Mouse (Mus musculus) thymus, postnatal 14 days (tissue): ENCODE data around the gene Arhgef26.

Experiments
- DNase-seq: peaks from one replicate; pipeline ENCODE4 v3.0.0; 2021

Arhgef26 gene

DNA sequence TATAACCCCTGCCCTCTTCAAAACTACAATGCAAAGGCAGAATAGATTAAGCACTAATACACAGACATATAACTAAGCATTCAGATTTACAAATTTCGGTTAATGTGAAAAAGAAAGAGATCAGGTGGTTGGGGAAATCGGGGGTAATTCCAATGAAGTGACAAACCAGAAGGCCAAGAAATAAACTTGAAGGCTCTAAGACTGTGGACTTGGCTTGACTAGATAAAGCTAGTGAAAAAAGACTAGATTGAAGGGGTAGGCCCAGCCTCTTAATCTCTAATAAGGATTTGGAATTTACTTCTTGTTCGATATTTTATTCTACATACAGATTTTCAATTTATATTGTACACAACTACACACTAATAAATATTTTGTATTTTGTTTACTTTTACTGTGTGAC, at the start of gene Arhgef26:
Gene Arhgef26 (plus strand): TSS at position 301 of the 400 bp plus-strand sequence.
- DNase-seq: no peak

DNA sequence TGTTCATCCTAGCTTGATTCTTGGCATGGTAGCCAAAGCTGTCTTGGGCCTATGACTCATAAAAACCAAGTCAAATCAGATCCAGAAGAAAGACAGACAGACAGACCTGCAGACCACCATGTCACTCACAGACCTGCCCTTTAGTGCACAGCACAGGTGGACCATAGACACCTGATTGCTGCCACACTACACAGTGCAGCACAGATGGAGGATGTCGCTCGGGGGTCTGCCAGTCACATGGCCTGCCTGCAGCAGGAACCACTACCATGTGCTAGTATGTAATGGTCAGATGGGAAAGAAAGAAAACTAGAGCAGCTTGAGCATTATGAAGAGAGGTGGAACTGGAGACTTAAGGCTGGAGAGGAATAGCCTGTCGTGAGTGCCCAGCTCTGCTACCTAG, 27.7 kb upstream of the Arhgef26 start:
- no peak for DNase-seq

DNA sequence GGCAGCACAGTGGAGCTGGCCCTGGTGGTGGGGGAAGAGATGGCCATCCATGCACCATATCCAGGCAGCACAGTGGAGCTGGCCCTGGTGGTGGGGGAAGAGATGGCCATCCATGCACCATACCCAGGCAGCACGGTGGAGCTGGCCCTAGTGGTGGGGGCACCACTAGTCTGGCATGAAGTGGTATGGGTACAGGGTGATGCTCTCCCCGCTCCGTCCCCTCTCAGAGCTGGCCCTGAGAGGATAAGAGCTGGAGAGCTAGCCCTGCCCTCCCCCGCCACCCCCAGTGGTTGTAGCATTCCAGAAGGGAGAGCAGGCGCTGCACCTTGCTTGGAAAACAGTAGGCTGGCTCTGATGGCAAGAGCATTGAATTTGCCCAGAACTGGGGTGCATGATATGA, 26.9 kb upstream of the Arhgef26 start:
- no peak for DNase-seq

DNA sequence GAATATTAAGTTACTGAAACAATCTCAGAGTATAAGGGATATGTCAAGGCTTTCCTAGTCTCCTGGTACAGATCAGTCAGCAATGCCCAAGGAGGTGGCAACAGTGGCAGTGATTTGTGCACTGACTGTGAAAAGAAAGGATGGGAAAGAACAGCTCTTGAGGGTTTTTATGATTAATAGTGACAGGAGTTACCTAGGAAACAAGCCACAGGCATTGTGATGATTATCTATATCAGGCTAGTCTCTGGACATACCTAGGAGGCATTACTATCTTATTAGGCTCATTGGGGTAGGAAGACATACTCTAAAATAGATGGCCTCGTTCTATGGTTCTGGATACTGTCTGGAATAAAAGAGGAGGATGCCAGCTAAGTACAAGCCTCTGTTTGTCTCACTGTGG, 13.4 kb upstream of the Arhgef26 start:
- no peak for DNase-seq

DNA sequence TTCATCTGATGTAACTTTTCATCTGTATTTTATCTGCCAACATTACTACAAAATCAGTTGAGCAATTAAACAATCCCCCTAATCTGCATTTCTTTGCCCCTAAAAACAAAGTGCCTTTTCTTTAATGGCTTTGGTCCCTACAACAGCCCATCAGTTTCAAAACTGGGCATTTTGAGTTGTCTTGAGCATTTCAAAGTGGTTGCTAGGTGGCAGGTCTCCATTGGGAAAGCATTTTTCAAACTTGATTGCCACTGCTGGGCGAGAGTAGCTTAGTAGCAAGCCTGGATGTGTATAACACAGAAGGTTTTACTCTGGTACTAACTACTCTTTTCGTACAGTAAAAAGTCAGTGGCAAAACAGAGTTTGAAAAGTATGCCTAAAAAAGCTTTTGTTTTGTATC, 10.2 kb upstream of the Arhgef26 start:
- DNase-seq: no peak

DNA sequence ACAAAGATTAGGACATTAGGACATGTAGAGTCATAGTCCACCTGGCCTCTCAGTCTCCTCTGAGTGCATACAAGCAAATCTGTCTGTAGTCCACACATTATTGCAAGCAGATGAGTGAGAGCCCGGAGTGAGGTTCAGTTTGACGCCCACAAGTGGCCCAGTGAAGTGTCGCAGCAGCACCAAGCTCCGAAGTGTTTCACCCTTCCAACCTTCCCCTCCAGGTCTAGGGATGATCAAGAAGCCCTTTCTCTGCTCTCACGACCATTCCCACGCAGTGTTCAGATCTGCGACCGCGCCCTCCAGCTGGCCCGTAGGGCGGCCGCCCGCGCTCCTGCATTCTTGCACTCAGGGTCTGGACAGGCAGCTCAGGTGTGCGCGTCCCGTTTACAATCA, 313 bp downstream of the Arhgef26 start:
- no peak for DNase-seq

DNA sequence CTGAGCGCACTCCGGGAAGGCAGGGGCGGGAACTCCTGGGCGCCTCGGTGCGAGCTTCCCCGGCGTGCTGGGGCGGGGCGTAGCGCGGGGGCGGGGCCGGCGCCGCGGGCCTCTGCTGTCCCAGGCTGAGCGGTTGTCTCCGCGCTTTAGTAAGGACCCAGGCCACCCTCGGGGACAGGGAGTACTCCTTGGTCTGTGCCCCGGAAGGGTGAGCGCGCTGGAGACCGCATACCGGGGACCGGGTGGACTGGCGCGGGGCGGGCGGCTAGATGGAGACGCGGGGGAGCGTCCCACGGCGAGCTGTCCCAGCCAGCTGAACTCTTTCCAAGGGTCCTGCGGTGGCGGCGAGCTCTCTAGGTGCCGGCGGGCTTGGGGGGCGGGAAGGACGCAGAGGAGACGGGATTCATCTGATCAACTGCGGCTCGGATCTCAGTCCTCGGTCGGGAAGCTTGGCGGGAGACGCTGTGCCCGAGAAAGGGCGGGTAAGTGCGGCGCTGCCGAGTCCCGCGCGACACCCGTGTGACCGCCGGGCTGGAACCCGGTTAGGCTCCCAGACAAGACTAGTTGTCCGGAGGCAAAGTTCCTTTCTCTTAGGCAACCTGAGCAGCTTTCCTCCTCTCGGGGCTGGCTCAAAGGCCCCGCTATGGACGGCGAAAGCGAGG, 841 bp downstream of the Arhgef26 start:
- DNase-seq: peak; percentile 3

DNA sequence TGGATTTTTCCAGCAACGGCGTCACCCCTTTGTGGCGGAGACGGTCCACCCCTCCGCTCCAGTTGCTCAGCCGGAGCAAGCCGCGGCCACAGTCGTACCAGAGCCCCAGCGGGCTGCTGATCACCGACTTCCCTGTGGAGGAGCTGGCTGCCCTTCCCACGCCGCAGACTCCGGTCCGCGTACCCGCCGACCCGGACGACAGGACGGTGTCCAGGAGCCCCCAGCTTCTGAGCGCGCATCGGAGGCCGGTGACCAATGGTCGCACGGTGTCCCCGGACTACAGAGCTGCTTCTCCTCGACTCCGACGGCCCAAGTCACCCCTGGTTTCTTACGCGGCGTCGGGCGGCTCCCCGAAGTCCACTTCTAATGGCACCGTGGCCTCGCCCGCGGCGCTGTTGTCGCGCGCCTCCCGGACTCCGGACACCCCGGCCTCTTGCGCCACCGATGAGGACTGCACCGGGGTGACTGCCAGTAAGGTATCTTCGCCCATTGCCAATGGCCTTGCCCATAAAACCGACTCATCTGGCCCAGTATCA, 1.4 kb downstream of the Arhgef26 start:
- no peak for DNase-seq

DNA sequence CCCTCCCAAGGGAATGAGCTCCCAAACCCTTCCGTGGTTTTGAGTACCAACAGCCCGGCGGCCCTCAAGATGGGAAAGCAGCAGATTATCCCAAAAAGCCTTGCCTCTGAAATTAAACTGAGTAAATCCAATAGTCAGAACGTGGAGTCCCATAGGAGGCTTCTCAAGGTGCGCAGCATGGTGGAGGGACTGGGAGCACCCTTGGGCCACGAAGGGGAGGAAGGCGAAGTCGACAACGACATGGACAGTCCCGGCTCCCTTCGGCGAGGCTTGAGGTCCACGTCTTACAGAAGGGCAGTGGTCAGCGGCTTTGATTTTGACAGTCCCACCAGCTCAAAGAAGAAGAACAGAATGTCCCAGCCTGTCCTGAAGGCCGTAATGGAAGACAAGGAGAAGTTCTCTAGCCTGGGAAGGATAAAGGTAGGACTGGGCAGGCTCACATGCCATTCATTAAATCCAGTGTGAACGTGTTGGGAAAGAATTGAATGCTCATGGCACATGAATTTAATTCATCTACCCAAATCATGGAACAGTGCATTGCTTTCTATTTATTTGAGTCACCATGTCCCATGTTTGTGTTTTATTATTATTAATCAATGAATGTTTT, 2.1 kb downstream of the Arhgef26 start:
- DNase-seq: no peak

DNA sequence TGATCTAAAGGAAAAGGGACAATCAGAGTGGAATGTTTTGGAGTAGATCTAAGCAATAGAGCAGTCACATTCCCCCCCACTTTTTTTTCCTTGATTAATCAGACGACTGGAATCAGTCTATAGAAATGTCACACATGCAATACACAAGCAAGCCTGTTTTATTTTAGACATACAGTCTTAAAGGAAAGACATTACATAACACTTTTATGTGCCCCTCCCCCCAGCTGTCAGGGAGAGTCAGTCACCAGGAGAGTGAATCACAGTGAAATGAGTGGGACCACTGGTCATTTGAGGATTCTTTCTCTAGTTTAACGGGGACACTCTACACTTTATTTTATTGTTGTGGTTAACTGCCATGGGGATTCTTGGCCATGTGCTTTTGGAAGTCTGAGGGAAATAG, 2.7 kb downstream of the Arhgef26 start:
- DNase-seq: no peak

DNA sequence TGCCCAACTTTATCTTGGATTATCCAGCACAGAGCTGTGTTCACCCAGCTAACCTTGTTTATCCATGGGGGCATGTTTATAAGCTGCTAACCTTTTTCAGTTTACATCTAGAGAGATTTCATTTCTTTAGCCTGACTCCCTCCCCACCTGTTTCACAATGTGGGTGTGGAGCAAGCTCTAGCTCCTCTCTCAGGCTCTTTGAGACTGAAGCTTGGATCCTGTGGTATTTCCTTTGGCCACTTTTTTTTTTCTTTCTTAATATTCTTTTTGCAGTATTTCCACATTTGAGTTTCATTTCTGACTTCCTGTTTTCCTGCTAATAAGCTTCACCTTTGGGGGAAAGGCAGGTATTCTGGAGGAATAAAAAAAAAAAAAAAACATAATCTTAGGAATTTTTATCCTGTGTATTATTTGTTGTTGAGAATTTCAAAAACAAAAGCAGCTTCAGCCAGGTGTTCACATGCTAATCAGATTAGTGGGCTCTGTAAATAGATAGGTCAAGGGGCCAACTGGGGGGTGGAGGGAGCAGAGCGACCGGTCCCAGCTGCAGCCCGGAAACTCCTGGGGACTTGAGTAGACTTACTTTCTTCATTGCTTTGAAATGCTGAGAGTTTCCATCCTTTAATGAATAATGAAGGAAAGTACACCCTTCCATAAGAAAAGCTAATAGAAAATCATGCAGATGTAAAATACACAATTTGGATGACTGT, 3.5 kb downstream of the Arhgef26 start:
- no peak for DNase-seq

DNA sequence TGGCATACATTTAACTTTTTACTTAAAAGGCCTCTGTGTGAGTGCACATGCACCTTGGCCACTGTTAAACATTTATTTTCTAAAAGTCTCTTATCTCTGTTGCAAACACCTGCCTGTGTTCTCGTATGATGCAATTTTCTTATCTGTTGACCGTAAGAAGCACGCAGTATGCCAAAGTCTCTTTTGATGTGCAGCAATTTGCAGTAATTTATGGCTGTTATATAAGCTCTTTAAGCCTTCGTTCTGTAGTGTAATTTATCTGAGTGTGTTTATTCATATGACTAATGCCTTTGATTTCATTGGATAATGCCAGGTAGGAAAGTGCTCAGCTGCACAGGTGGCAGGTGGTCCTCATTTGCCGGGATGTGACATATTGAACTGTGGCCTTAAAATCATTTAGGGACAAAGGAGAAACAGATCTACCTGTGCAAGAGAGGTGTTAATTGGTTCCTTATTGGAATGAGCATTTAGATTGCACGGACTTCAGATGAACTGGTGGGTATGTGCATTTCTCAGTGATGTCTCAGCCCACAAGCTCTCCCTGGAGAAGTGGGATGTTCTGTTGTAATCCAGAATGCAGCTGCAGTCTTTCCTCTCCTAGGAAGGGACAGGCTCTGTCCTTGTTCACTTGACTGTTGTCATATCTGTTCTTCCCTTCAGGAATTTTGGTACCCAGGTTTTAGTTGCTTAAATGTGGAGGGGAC, 10.5 kb downstream of the Arhgef26 start:
- no peak for DNase-seq

DNA sequence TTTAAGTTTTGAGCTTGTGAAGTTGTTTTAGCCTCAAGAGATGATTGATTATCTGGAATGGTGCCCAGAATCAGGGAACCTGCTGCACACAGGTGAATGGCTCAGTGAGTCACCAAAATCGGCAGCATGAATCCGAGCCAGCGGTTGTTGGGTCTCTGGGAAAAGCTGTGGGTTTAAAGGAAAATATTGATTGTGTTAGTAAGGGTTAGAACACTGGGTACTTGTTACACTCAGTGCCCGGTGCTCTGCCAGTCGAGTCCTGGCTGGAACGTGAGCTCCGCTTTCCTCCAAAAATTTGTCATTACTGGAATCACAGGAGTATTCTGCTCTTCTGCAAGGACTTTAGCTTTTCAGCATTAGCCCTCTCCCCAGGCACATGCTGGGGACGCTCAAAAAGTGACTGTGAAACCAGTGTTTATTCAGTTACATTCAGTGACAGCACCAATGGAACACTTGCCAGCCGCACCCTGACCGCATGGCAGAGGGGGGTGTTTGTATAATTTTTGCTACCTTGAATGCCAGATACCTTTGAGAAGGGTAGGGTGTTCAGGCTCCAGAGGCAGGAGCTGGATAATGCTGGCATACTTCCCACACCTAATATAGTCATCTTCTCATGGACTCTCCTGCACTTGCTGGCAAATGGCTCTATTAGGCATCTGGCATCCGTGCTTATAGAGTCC, 11.2 kb downstream of the Arhgef26 start:
- DNase-seq: no peak

DNA sequence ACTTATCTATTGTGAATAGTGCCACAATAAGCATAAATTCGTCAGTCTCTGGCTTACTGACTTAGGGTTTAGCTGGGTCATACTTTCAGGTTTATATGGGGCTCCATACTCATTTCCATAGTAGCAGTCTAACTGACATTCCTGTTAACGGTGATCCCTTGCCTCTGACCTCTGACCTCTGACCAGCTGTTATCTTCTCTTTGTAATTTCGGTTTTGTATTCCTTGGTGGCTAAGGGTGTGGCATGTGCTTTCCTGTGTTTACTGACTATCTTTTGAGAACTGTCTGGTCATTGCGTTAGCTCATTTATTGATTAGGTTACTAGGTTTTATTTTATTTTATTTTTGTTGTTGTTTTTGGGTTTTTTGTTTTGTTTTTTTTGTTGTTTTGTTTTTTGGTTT, 13.9 kb downstream of the Arhgef26 start:
- no peak for DNase-seq

DNA sequence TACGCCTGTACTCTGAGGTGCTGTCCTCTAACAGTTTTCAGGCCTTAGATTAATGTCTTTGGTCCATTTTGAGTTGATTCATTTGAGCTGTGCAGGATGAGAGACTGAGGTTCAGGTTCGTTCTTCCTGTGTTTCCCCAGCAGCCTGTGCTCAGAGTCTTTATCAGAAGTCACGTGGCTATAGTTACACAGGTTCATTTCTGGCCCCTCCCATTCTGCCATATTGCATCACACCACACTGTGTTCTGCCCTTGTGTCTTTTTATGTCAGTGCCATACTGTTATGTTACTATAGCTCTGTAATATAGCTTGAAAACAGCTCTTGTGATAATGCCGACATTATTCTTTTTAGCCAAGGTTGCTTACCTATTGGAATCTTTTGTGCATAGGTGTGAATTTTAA, 14.7 kb downstream of the Arhgef26 start:
- DNase-seq: no peak

DNA sequence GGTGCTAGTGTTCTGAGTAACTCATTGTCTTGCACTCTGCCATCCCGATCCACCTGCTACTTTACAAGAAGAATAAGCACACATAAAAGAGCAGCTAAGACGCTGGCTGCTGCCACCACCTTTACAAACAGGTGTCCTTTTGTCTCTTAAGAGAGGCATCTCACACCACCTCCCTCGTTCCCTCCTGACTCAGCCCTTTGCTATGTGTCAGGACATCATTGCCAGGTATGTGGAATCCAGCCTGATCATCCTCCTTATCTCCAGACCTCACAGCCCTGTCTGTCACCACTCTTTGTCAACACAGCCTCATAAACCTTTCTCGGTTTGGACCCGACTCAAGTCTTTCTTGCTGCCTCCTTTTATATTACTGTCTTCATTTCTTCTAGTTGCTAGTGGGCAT, 29.7 kb downstream of the Arhgef26 start:
- no peak for DNase-seq

DNA sequence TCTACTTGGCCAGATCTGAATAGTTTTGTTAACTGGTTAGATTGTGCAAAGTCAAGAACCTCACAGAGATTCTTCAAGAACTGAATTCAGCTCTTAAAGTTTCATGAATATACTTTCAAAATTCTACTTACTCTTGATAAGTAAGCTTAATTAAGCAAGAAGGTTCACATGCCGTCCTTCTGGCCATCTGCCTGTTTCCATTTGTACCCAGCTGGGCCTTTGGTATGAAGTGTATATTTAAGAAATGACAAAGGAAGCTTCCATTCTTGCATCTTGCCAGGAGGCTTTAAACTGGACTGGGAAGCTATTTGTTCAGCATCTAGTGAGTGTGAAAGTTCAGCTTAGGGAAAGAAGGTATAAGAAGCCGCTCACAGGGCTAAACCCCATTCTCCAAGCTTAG, 34.7 kb downstream of the Arhgef26 start:
- no peak for DNase-seq

DNA sequence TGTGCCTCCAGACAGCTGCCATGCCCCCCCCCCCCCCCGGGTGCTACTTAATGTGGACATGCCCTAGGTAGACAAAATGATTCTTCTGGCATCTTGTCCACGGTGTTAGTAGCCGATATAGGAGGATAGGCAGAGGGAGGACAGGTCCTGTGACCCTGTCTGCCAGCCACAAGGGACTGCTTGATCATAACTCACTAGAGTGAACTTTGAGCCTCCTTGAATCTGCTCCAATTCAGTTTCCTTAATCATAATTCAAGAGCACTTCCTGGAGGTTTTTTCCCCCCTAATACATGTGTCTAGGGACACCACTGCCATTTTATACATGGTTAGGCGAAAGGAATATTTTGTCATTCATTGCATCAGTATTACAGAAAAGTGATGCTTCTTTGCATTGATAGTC, 36.2 kb downstream of the Arhgef26 start:
- no peak for DNase-seq

DNA sequence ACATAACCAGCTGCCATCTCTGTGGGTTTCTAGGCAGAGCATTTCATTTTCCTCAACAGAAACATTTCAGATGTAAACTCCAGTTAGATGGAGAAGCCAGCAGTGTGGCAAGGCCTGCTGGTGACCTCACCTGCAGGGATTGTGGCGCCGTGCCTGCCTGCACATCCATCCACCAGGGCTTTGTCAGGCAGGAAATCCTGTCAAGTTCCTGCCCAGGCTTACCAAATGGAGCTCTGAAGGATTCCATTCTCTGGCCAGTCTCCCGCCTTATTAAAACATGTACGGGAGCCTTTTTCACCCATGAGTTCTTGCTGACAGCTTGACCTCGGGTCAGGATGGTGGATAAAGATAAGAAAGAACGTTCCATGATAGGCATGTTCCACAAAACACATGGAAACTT, 36.7 kb downstream of the Arhgef26 start:
- no peak for DNase-seq

DNA sequence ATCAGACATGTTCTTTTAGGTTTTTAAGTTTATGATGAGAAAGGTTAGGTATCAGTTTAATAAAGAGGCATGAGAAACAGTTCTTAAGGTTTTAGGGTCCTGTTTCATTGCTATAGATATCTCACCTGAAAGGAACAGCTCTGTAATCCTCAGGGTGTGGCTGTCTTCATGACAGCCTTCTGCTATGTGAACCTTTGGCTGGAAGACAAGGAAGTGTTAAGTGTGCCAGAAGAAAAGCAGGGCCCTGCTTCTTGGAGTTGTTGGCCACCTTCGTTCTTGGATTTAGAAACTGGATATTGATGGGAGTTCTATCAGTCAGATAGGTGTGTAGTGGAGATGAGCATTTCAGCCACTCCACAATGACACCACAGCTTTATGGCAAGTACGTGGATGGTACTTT, 38.6 kb downstream of the Arhgef26 start:
- DNase-seq: no peak

DNA sequence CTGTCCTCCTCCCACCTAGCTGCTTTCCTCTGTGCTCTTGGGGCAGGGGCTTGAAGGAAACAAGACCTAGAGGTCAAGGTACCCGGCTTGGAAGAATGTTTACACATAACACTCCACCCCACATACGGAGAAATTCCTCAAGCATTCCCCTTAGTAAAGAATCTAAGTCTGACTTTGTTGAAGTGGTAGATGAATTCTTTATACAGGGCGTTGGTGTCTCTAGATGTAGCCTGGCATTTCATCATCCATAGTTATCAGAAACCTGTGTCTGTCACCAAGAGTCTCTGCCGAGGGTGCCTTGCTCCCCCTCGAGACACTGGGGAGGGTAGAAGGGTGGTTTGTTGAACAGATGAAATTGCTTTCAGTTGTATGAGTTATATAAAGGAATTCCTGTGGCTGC, 41.8 kb downstream of the Arhgef26 start:
- DNase-seq: no peak

DNA sequence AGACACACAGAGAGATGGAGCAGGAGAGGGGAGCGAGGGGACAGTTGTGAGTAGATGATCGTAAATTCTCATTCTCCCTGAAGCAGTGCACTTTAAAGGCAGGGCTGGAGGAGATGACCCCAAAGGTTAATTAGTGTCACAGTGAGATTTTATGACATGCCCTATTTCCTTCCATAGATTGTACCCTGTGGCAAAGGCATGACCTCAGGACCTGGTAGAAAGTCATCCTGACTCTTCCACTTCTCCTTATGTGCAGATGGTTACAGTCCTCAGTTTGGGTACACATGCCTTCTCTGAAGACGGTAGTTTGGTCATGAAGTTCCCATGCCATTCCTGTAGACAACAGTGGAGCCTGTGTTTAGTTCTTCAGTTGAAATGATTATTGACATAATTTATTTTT, 42.3 kb downstream of the Arhgef26 start:
- DNase-seq: no peak

DNA sequence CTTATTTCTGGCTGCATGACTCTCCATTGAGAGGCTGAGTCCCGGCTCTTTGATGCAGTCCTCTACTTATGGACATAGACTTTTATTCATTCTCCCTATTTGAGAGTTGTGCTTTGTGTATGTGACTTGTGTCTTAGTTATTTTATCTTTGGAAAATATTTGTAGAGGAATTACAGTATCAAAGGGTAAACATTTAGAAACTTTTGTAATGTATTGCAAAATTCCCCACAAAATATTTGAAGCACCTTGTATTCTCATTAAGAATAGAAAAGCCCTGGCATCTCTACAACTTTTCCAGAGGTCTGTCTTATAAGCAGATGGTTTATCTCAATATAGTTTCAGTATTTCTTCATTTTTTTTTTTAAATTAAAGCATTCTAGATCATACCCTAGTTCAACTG, 44.7 kb downstream of the Arhgef26 start:
- no peak for DNase-seq
